Mouse (Mus musculus) heart, embryonic 11.5 days (tissue): ENCODE data around the gene Atxn10. TPM values are rescaled to one million over a fixed set of nuclear protein-coding genes. Genes with fewer than 3 reads are reported as not detected.

Experiments used
- ATAC-seq: fragments of 200-750 bp; cut with Nextera tagmentation; replicated peaks from 2 replicates; pipeline ENCODE4 v1.8.0; 2017; ENCODE audit warnings: moderate library complexity; ENCODE audit not compliant: insufficient number of reproducible peaks, low FRiP score, low TSS enrichment
- H3K27ac ChIP-seq: fragments of 300-500 bp; sonication (generic); 2 replicates; pipeline ENCODE4 v1.5.1; 2014; ENCODE audit warnings: mild to moderate bottlenecking, low read depth, low read length
- H3K27me3 ChIP-seq: fragments of 300-500 bp; sonication (generic); 2 replicates; pipeline ENCODE4 v1.6.1; 2014; ENCODE audit warnings: mild to moderate bottlenecking, low read length, mixed read lengths; ENCODE audit not compliant: control insufficient read depth, insufficient read depth
- H3K36me3 ChIP-seq: fragments of 300-500 bp; sonication (generic); 2 replicates; pipeline ENCODE4 v1.6.1; 2014; ENCODE audit warnings: mild to moderate bottlenecking, low read length, moderate library complexity, mixed read lengths; ENCODE audit not compliant: control insufficient read depth, insufficient read depth
- H3K4me1 ChIP-seq: fragments of 300-500 bp; sonication (generic); 2 replicates; pipeline ENCODE4 v1.6.1; 2014; ENCODE audit warnings: low read length; ENCODE audit not compliant: control insufficient read depth, insufficient read depth
- H3K4me2 ChIP-seq: fragments of 300-500 bp; sonication (generic); 2 replicates; pipeline ENCODE4 v1.6.1; 2014; ENCODE audit warnings: mild to moderate bottlenecking, moderate library complexity
- H3K4me3 ChIP-seq: fragments of 300-500 bp; sonication (generic); 2 replicates; pipeline ENCODE4 v1.5.1; 2014; ENCODE audit warnings: low read depth, low read length
- H3K9ac ChIP-seq: fragments of 300-500 bp; sonication (generic); 2 replicates; pipeline ENCODE4 v1.6.1; 2014; ENCODE audit warnings: mild to moderate bottlenecking, low read depth, low read length, moderate library complexity
- H3K9me3 ChIP-seq: fragments of 300-500 bp; sonication (generic); replicated peaks from 2 replicates; pipeline ENCODE4 v1.6.1; 2016; ENCODE audit warnings: low read length; ENCODE audit not compliant: control insufficient read depth
- WGBS: fragments of 180-500 bp; shearing (Covaris S2); extraction: QIAGEN DNeasy Blood & Tissue Kit; methylation state at CpG from one replicate; pipeline ENCODE4 v1.1.7; 2014; ENCODE audit not compliant: insufficient replicate concordance; 5-methylcytosine and 5-hydroxymethylcytosine counted together
- polyA plus RNA-seq: library from polyadenylated mRNA; unstranded; fragments of >200 nt; fragmentation: Nextera tagmentation; extraction: Ambion mirVana; gene quantifications from 2 replicates; pipeline ENCODE4 v1.2.1, GENCODE M21; 2014

The Atxn10 gene
- polyA plus RNA-seq, 1 experiment from 2014 or later, result 257 TPM

GRCm38 (mm10) chr15:85414620-85415019, 78.6 kb downstream of the Atxn10 start:
- Histone ChIP-seq H3K36me3 (no peaks in the 10 kb centered on the region; the same call in 1 of the 2 replicates), H3K9me3 (no peaks in the 10 kb centered on the region), H3K4me2 (no peak overlapping the region), H3K4me3 (no peak overlapping the region), H3K27me3 (no peaks in the 10 kb centered on the region), H3K27ac (no peak overlapping the region), H3K9ac (no peak overlapping the region), H3K4me1 (peaks cover 10% of the 10 kb centered on the region)
- WGBS, result 64% methylated on average over 2 of the region's 2 CpGs
- no peak for ATAC-seq

- H3K4me2 ChIP-seq, result no peak overlapping the region
- no peaks in the 10 kb centered on the region; the same call in 1 of the 2 replicates for H3K36me3 ChIP-seq
- no peaks in the 10 kb centered on the region for H3K9me3 ChIP-seq
- no peaks in the 10 kb centered on the region for H3K27me3 ChIP-seq
- H3K27ac ChIP-seq, result no peak overlapping the region
- no peaks in the 10 kb centered on the region for H3K4me1 ChIP-seq
- no peak for ATAC-seq
- no peak overlapping the region for H3K9ac ChIP-seq
- WGBS, result 72% methylated on average over 2 of the region's 2 CpGs
- no peak overlapping the region for H3K4me3 ChIP-seq
These were observed 84.6 kb downstream of the Atxn10 start for GRCm38 (mm10) chr15:85420686-85421085.

DNA sequence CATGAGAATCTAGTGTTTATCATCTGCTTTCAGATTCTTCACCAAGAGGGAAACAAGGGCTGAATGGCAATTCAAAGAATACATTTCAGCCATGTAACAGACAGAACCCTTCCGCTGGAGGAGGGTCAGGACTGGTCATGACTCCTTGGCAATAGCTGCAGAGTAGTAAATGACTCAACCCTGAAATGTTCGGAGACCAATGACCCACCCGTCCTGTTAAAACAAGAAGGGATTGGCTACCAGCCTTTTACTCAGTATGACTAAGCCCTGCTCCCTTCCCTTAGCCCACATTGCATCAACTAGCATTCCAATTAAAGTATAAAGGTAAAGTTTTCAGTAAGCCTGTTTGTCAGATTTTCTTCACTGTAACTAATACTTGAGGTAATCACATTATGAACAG, 88.2 kb downstream of the Atxn10 start:
- Histone ChIP-seq H3K4me1 (peaks cover 10% of the 10 kb centered on the region), H3K4me3 (no peak overlapping the region), H3K36me3 (no peaks in the 10 kb centered on the region), H3K4me2 (no peak overlapping the region), H3K9me3 (no peaks in the 10 kb centered on the region), H3K27ac (no peak overlapping the region), H3K27me3 (no peaks in the 10 kb centered on the region), H3K9ac (no peak overlapping the region)
- 84% methylated on average over 3 of the region's 3 CpGs for WGBS
- ATAC-seq, result no peak

DNA sequence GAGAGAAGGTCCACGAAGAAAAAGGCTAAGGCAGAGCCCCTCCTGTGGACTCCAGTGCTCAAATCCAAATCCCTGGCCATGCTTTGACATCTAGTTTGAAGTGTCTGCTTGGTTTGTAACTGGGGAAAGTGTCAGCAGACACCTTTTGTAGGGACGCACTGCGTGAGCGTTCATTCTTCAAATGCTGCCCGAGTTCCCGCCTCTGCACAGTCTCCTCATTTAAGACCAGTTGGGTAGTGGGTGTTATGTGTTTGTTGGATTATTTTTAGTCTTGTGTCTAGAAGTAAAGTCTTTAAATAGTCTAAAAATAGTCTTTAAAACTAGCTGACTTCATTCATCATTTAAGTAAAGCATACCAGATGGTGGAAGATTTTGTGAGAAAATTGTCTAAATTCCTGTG, 92.1 kb downstream of the Atxn10 start:
- no peak overlapping the region for H3K4me2 ChIP-seq
- WGBS, result 70% methylated on average over 6 of the region's 6 CpGs
- no peak overlapping the region for H3K9ac ChIP-seq

GRCm38 (mm10) chr15:85442568-85442967, 106.5 kb downstream of the Atxn10 start:
- no peak overlapping the region for H3K4me2 ChIP-seq
- H3K36me3 ChIP-seq, result peaks cover 7% of the 10 kb centered on the region; the same call in 1 of the 2 replicates
- no peak for ATAC-seq
- H3K27ac ChIP-seq, result no peak overlapping the region
- no peaks in the 10 kb centered on the region for H3K27me3 ChIP-seq
- no peaks in the 10 kb centered on the region for H3K4me1 ChIP-seq
- WGBS, result 70% methylated on average over 3 of the region's 3 CpGs
- no peak overlapping the region for H3K4me3 ChIP-seq
- H3K9ac ChIP-seq, result no peak overlapping the region
- H3K9me3 ChIP-seq, result no peaks in the 10 kb centered on the region

More for the DNA sequence above, 92.1 kb downstream of the Atxn10 start:
- no peak overlapping the region for H3K27ac ChIP-seq
- H3K27me3 ChIP-seq, result no peaks in the 10 kb centered on the region
- peaks cover 12% of the 10 kb centered on the region for H3K4me1 ChIP-seq
- no peak overlapping the region for H3K4me3 ChIP-seq
- ATAC-seq, result no peak
- H3K9me3 ChIP-seq, result no peaks in the 10 kb centered on the region
- no peaks in the 10 kb centered on the region for H3K36me3 ChIP-seq

DNA sequence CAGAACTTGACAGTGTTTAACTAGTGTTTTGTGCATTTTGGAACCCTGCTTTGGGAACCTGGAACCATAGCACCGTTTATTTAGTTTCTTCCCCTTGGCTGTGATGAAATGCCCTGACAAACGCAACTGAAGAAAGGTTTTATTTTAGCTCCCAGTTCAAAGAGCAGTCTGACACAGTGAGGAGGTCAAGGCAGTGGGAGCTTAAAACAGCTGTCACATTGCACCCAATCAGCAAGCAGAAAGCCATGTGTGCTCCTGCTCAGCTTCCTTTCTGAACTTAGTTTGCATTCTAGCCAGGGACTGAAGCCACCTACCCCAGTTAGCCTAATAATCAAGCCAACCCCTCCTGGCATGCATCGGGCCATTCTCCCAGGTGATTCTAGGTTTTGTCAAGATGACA, 110.6 kb downstream of the Atxn10 start:
- ATAC-seq, result no peak
- no peaks in the 10 kb centered on the region for H3K27me3 ChIP-seq
- peaks cover 5% of the 10 kb centered on the region for H3K36me3 ChIP-seq
- H3K4me1 ChIP-seq, result no peaks in the 10 kb centered on the region
- H3K9ac ChIP-seq, result no peak overlapping the region
- no peak overlapping the region for H3K27ac ChIP-seq
- H3K4me3 ChIP-seq, result no peak overlapping the region
- no peak overlapping the region for H3K4me2 ChIP-seq
- H3K9me3 ChIP-seq, result no peaks in the 10 kb centered on the region
- 74% methylated on average over 3 of the region's 3 CpGs for WGBS

GRCm38 (mm10) chr15:85456891-85457290, 120.8 kb downstream of the Atxn10 start:
- WGBS, result 82% methylated on average over 8 of the region's 8 CpGs
- H3K36me3 ChIP-seq, result 0 out of 2 replicates have a peak, but pooled peaks cover 2% of the 10 kb centered on the region
- H3K27ac ChIP-seq, result no peak overlapping the region
- ATAC-seq, result no peak
- H3K4me1 ChIP-seq, result peaks cover 16% of the 10 kb centered on the region
- H3K4me3 ChIP-seq, result no peak overlapping the region
- H3K9ac ChIP-seq, result no peak overlapping the region
- no peak overlapping the region for H3K4me2 ChIP-seq
- H3K9me3 ChIP-seq, result no peaks in the 10 kb centered on the region
- peaks cover 2% of the 10 kb centered on the region; the same call in 1 of the 2 replicates for H3K27me3 ChIP-seq

DNA sequence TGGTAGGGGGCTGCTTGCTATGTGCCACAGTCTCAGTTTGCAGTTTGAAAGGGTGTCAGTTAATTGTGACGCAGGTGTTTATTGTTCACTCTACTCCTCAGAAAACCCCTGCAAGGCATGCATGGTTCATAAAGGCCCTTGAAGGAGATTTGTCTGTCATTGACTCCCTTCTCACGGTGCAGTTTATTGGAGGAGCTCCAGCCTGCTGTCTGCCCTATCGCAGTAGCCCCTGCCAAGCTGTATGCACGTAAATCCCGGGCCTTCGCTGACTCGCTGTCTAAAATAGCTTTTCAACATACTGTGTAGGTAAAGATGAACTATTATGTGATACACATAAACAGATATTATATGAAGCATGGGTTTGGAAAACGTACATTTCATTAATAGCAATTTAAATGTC, 121.8 kb downstream of the Atxn10 start:
- Histone ChIP-seq H3K27ac (no peak overlapping the region), H3K36me3 (peaks cover 4% of the 10 kb centered on the region; the same call in 1 of the 2 replicates)
- ATAC-seq, result no peak

DNA sequence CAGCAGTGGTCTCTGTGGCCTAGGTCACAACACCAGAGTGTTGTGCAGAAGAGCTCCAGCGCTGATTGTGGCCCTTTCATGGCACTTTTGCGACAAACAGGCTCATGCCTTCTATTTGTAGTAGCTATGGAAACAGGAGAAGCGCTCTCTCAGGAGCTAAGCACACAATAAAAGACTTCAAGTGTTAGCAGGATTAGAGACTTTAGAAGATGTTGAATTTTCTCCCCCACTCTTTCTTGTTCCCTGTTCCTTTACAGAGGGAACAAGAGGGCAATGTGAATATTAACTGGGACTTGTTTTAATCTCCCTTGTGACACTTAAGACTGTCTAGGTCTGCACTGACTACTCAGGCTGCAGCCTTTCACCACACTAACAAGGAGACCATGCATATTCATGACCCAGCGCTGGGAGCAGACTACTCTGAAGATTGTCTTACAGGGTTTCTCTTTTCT, 122.6 kb downstream of the Atxn10 start:
- peaks cover 6% of the 10 kb centered on the region; the same call in 1 of the 2 replicates for H3K27me3 ChIP-seq
- ATAC-seq, result no peak
- no peak overlapping the region for H3K4me3 ChIP-seq
- H3K27ac ChIP-seq, result no peak overlapping the region
- 58% methylated on average over 4 of the region's 4 CpGs for WGBS
- no peak overlapping the region for H3K9ac ChIP-seq
- H3K9me3 ChIP-seq, result no peaks in the 10 kb centered on the region
- no peak overlapping the region for H3K4me2 ChIP-seq
- H3K36me3 ChIP-seq, result peaks cover 7% of the 10 kb centered on the region; the same call in 1 of the 2 replicates
- peaks cover 16% of the 10 kb centered on the region for H3K4me1 ChIP-seq

More for the DNA sequence above, 121.8 kb downstream of the Atxn10 start:
- Histone ChIP-seq H3K4me2 (no peak overlapping the region), H3K4me3 (no peak overlapping the region), H3K27me3 (peaks cover 4% of the 10 kb centered on the region; the same call in 1 of the 2 replicates), H3K9ac (no peak overlapping the region), H3K4me1 (peaks cover 16% of the 10 kb centered on the region), H3K9me3 (no peaks in the 10 kb centered on the region)
- WGBS, result 82% methylated on average over 8 of the region's 8 CpGs
